Mouse (Mus musculus) right cerebral cortex, postnatal 4 days (tissue): ENCODE measurements around the gene Calm3.

Source experiments
- DNase-seq: peaks from one replicate; pipeline ENCODE4 v3.0.0-alpha.2; 2022

Gene Calm3

DNA sequence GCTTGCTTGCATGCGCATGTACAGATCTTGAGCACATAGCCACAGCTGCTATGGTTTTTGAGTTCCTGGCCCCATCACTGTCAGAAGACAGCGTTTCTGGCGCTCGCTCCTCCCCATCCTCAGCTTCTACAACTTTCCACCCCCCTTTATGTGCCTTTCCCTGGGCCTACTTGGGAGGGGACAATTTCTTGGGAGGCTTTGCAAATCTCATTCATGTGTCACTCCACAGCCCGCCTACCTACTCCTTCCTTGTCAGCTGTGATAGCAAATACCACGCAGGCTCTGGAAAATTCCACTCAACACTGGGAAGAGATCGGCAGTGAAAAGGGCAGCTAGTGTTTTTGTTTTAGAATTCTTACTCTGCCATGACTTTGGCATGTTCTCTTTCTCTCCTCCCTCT lies 16.4 kb upstream of the Calm3 start:
- DNase-seq = no peak

DNA sequence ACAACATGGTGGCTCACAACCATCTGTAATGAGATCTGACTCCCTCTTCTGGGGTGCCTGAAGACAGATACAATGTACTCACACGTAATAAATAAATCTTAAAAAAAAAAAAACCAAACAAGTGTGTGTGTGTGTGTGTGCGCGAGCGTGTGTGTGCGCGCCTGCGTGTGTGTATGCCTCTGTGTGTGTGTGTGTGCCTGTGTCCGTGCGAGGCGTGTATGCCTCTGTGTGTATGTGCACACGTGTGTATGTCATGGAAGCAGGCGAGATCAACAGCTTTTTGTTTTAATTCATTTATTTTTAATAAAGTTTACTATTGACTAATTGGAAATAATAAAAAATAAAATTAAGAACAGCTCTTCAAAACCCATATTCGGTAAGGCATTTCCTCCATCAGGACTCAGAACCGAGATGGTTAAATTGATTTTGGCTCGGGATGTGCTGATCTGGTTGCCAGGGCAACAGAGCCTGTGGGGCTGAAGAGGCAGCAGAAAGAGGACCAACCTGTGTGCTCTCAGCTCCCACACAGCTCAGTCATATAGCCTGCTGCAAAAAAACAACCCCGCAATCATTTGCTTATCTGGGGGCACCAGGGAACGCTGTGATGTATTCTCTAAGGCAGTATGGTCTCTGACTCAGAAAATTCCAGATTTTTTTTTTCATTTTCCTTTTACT lies 14.3 kb upstream of the Calm3 start:
- no peak for DNase-seq

- peak; percentile 37 for DNase-seq
Observed at GRCm38 (mm10) chr7:16937312-16937711, 13.4 kb upstream of the Calm3 start.

GRCm38 (mm10) chr7:16932704-16933577 lies 9.0 kb upstream of the Calm3 start:
- DNase-seq = peak; percentile 78

- DNase-seq = peak; percentile 94
Observed at GRCm38 (mm10) chr7:16931968-16932627, 8.2 kb upstream of the Calm3 start.

DNA sequence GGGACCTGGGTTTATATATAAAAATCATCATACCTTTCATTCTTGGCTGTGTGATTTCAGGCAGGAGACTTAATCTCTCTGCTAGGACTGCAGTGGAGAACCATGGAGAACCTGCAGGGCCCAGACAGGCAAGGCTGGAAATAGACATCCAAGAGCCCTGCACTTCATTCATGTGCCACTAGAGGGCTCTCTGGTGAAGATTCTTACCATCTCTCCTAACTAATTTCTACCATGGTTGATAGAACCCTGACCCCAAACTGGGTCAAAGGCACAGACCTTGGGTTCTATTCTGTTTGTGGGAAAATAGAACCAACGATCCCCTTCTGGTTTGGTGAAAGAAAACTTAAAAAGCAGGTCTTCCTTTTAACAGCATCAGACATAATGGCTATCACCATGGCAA lies 6.9 kb upstream of the Calm3 start:
- peak; percentile 74 for DNase-seq

GRCm38 (mm10) chr7:16928341-16928740 lies 4.4 kb upstream of the Calm3 start:
- DNase-seq = no peak

DNA sequence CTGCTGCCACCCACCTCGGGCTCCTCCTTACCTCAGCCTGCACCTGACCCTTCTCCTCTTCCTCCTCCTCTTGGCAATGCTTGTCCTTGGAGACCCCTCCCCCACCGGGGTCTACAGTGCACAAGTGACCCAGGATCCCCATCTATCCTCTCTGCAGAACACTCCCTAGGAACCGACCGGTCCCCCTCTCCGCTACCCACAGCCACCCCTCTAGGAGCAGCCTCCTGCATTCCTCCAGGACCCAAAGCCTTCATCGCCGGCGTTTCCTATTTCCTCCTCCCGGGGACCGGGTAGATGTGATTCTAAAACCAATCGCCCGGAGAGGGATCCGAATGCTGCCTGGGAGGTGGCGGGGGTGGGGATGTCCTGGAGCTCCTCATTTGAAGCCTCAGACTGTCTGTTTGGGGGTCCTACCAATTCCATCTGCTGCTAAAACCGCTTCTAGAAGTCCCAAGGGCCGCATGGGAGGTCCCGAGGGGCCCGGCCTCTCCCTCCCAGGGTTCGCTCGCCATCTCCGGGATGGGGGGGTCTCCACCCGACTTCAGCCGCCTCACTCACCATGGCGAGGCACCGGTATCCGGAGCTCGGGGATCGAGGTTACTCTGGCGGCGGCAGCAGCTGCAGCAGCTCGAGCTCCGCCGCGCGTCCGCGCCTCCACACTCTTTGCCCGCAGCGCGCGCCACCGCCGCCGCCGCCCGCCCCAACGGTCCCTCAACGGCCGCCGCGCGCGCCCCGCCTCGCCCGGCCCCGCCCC lies 454 bp downstream of the Calm3 start:
- DNase-seq = no peak

GRCm38 (mm10) chr7:16922360-16922973 lies 1.4 kb downstream of the Calm3 start:
- no peak for DNase-seq

GRCm38 (mm10) chr7:16921881-16922335 lies 2.0 kb downstream of the Calm3 start:
- no peak for DNase-seq

DNA sequence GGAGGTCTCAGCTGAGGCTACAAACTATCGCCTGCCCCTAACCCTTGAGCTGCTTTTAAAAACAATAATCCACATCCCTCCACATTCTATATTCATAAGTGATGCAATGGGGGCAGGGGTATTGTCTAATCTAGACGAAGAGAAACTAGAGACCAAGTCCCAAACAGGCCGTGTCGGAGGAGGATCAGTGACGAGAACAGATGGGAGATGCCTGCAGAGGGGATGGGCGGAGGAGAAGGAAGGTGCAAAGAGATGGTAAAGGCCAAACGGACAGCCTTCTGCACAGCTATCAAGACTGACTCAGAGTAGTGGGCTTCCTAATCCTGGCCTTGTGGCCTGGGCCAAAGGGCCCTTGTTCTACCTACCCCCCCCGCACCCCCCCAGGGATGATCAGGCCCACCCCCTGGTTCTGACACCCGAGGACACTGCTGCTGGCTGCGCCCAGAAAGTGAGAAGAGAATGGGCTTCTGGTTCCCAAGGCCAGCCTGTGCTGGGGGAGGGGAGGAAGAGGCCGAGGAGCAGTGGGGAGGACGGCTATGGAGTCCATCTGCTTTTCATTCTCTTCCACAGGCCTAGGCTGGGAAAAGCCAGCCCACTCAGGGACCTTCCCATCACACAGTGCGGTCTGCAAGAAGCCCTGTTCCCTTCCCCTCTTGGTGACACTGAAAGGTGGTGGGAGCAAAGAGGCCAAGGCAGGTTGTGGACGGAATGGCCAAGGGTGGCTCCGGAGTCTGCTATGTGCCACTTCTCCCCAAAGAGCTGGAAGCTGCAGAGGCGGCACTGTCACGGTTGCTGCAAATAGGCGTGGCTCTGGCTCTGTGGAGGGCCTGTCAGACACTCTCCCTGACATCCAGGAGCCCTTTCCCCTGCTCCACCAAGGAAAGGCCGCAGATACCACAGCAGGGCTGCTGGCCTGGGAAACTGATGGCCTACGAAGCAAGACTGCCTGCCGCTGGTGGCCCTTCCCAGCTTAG lies 2.8 kb downstream of the Calm3 start:
- DNase-seq = no peak

- DNase-seq = no peak
Observed at GRCm38 (mm10) chr7:16920150-16920579, 3.7 kb downstream of the Calm3 start.

- DNase-seq = no peak
Observed at GRCm38 (mm10) chr7:16919395-16920149, 4.3 kb downstream of the Calm3 start.

DNA sequence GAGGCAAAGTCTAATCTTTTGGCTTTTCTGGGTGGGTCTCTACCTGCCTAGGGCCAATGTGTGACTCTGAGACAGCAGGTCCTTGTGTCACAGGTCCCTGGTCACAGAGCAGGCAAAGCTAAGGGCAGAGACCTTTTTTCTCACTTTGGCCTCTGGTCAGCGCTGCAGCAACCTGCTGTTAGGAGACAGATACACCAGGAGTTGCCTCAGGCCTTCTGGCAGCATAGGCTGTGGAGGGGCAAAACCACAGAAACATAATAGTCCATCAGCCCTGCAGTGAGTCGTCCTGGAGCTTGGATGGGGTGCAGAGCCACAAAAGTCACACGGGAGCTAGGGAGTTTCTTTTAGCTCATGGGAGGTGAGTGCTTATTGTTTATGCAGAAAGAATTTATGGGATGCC lies 5.2 kb downstream of the Calm3 start:
- DNase-seq = no peak

- no peak for DNase-seq
Observed at GRCm38 (mm10) chr7:16918014-16918413, 5.9 kb downstream of the Calm3 start.

GRCm38 (mm10) chr7:16917447-16917846 lies 6.5 kb downstream of the Calm3 start:
- no peak for DNase-seq

- DNase-seq = no peak
Observed at GRCm38 (mm10) chr7:16916342-16917265, 7.3 kb downstream of the Calm3 start.

- DNase-seq = no peak
Observed at GRCm38 (mm10) chr7:16915461-16916340, 8.2 kb downstream of the Calm3 start.
